Mouse (Mus musculus) forebrain, postnatal 0 days (tissue): ENCODE data around the gene Bcl2. TPM values are rescaled to one million over a fixed set of nuclear protein-coding genes. Genes with fewer than 3 reads are reported as not detected.

Experiments
- ATAC-seq: fragments of 200-750 bp; cut with Nextera tagmentation; 2 replicates; pipeline ENCODE4 v1.8.0; 2017; ENCODE audit warnings: mild to moderate bottlenecking, moderate library complexity
- DNase-seq: peaks from one replicate; pipeline ENCODE4 v3.0.0-alpha.2; 2015
- H3K27ac ChIP-seq: fragments of 300-500 bp; sonication (generic); 2 replicates; pipeline ENCODE4 v1.5.1; 2014; ENCODE audit warnings: low read depth, mild to moderate bottlenecking, antibody characterized with exemption, low read length, moderate library complexity, mixed read lengths
- H3K27me3 ChIP-seq: fragments of 300-500 bp; sonication (generic); 2 replicates; pipeline ENCODE4 v1.6.1; 2014; ENCODE audit warnings: mild to moderate bottlenecking, low read length, mixed read lengths; ENCODE audit not compliant: insufficient read depth
- H3K36me3 ChIP-seq: fragments of 300-500 bp; sonication (generic); 2 replicates; pipeline ENCODE4 v1.6.1; 2014; ENCODE audit warnings: mild to moderate bottlenecking, moderate library complexity; ENCODE audit not compliant: insufficient read depth
- H3K4me1 ChIP-seq: fragments of 300-500 bp; sonication (generic); 2 replicates; pipeline ENCODE4 v1.6.1; 2014; ENCODE audit warnings: antibody characterized with exemption; ENCODE audit not compliant: insufficient read depth
- H3K4me2 ChIP-seq: fragments of 300-500 bp; sonication (generic); 2 replicates; pipeline ENCODE4 v1.6.1; 2014; ENCODE audit warnings: low read depth, mild to moderate bottlenecking, moderate library complexity
- H3K4me3 ChIP-seq: fragments of 300-500 bp; sonication (generic); 2 replicates; pipeline ENCODE4 v1.5.1; 2014; ENCODE audit warnings: low read depth, low read length, mixed read lengths
- H3K9ac ChIP-seq: fragments of 300-500 bp; sonication (generic); 2 replicates; pipeline ENCODE4 v1.6.1; 2014; ENCODE audit warnings: mild to moderate bottlenecking
- H3K9me3 ChIP-seq: fragments of 300-500 bp; sonication (generic); 2 replicates; pipeline ENCODE4 v1.6.1; 2016; ENCODE audit warnings: low read length
- CTCF ChIP-seq: sonication (generic); IDR thresholded peaks from 2 replicates; pipeline ENCODE4 v1.5.1; 2016; ENCODE audit warnings: antibody characterized with exemption, control low read depth, low read depth
- WGBS: fragments of 180-500 bp; shearing (Covaris S2); extraction: QIAGEN DNeasy Blood & Tissue Kit; methylation state at CpG from one replicate; pipeline ENCODE4 v1.1.7; 2014; 5-methylcytosine and 5-hydroxymethylcytosine counted together
- polyA plus RNA-seq: library from polyadenylated mRNA; unstranded; fragments of >200 nt; fragmentation: Nextera tagmentation; extraction: Ambion mirVana; gene quantifications from 2 replicates; pipeline ENCODE4 v1.2.1, GENCODE M21; 2015
- total RNA-seq: library from RNA; depleted of rRNA; stranded (reverse); fragments of >200 nt; gene quantifications from 2 replicates; pipeline ENCODE4 v1.2.3, GENCODE M21; 2014

The Bcl2 gene
- total and polyA plus RNA-seq, 2 experiments from 2014 or later, result 6.3 to 14.1 TPM

DNA sequence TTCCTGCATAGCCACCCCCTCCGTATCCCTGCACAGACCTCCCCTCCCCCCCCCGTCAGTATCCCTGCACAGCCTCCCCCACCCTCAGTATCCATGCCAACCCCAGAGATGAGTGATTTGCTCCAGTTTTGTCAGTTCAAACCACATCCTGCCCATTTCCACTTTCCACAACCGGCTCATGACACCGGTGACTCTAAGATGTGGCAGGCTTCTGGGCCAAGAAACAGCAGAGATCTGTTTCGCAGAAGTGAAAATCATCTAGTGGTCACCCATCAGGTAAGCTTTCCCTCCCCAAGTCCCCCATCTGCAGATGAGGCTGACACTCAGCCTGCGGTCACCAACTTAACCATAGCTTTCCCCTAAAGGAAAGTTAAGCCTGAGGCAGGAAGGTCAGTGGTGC lies 198.5 kb downstream of the Bcl2 start:
- Histone ChIP-seq H3K36me3 (no peaks in the 10 kb centered on the region), H3K9me3 (no peaks in the 10 kb centered on the region), H3K4me2 (no peak overlapping the region), H3K4me3 (no peak overlapping the region), H3K4me1 (no peaks in the 10 kb centered on the region), H3K9ac (no peak overlapping the region), H3K27me3 (no peaks in the 10 kb centered on the region), H3K27ac (no peak overlapping the region)
- WGBS, result 95% methylated on average over 6 of the region's 6 CpGs
- no peak for TF ChIP-seq CTCF
- ATAC-seq, result no peak
- no peak for DNase-seq

DNA sequence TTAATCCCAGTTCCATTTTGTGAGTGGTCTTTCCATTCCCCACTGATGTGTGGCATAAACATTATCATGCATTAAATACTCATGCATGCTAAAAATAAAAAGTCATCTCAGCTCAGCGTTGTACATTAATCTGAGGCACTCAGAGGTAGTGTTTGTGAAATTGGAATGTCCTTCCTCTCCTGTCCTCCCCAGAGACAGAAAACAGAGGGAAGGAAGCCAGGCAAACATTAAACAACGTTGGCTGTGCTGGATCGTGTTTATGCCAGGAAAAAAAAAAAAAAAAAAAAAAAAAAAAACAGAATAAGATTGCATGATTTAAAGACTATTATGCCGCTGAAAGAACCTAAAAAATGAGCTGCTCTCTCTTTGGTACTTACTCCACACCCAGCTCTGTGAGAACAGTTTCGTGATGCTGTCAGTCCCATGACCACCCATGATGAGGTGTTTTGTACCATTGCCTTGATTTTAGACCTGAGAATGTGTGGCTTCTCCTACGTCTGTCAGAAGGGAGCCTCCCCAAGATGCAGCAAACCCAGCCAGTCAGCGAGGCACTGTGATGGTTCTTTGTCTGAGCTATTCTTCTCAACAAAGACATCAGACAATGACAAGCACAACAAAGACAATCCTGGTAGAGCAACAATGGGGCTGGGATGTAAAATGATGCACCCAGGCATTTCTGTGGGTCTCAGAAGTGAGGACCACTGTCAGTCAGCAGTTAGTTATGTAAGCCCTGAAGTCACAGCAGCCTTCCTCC lies 200.0 kb downstream of the Bcl2 start:
- Histone ChIP-seq H3K27me3 (no peaks in the 10 kb centered on the region), H3K9ac (no peak overlapping the region), H3K4me1 (no peaks in the 10 kb centered on the region), H3K4me3 (no peak overlapping the region), H3K36me3 (no peaks in the 10 kb centered on the region), H3K9me3 (no peaks in the 10 kb centered on the region), H3K27ac (no peak overlapping the region), H3K4me2 (no peak overlapping the region)
- no peak for TF ChIP-seq CTCF
- ATAC-seq (peak; percentile 69; the same call in 1 of the 2 replicates), DNase-seq (peak; percentile 36)
- WGBS, result 18% methylated on average over 7 of the region's 7 CpGs

DNA sequence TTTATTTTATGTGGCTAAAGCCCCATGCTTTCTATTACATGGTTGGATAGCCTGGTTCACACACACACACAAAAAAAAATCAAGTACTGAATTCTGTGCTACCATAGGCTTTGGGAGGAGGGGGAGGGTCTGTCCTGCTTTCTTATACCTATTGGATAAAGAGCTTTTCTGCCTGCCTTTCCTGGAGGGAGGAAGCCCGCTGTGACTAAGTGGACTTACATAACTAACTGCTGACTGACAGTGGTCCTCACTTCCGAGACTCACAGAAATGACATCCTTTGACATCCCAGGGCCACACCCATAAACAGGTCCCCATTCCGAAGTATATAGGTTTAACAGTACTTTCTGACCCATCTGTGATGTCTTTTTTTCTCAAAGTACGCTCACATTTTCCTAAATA lies 200.6 kb downstream of the Bcl2 start:
- Histone ChIP-seq H3K27me3 (no peaks in the 10 kb centered on the region), H3K4me1 (no peaks in the 10 kb centered on the region), H3K27ac (no peak overlapping the region), H3K9ac (no peak overlapping the region), H3K4me3 (no peak overlapping the region), H3K36me3 (no peaks in the 10 kb centered on the region), H3K4me2 (no peak overlapping the region), H3K9me3 (no peaks in the 10 kb centered on the region)
- 62% methylated on average over 4 of the region's 4 CpGs for WGBS
- DNase-seq (no peak), ATAC-seq (no peak)
- no peak for TF ChIP-seq CTCF

DNA sequence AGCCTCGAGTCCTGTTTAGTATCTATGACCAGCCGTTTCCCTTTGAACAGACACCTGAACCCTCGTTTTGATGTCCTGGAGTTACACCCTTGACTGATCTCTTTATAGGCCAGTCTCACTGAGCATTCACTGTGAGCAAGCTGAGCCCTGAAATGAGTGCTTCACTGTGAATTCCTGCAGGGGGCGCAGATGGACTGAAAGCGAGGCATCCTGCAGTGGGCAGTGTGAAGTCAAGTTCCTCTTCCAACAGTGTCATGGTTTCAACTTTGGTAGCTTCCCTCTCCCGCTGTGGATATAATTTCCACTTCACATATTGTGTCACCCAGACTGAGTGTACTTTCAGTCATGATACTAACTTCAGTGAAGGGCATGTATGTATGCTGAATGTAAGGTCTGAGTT lies 202.5 kb downstream of the Bcl2 start:
- ATAC-seq (peak; percentile 79), DNase-seq (peak; percentile 67)
- no peaks in the 10 kb centered on the region for H3K9me3 ChIP-seq
- WGBS, result 29% methylated on average over 6 of the region's 6 CpGs
- no peak overlapping the region for H3K4me3 ChIP-seq
- no peaks in the 10 kb centered on the region for H3K36me3 ChIP-seq
- no peaks in the 10 kb centered on the region for H3K27me3 ChIP-seq
- H3K4me1 ChIP-seq, result no peaks in the 10 kb centered on the region
- no peak overlapping the region for H3K9ac ChIP-seq
- H3K27ac ChIP-seq, result no peak overlapping the region
- H3K4me2 ChIP-seq, result no peak overlapping the region
- peak; percentile 83 for TF ChIP-seq CTCF

GRCm38 (mm10) chr1:106507556-106507955 lies 206.5 kb downstream of the Bcl2 start:
- 82% methylated on average over 1 of the region's 1 CpGs for WGBS
- no peak for ATAC-seq
- DNase-seq, result no peak
- Histone ChIP-seq H3K9me3 (no peaks in the 10 kb centered on the region), H3K4me2 (no peak overlapping the region), H3K4me3 (no peak overlapping the region), H3K36me3 (no peaks in the 10 kb centered on the region), H3K27ac (no peak overlapping the region), H3K4me1 (no peaks in the 10 kb centered on the region), H3K27me3 (no peaks in the 10 kb centered on the region), H3K9ac (no peak overlapping the region)
- TF ChIP-seq CTCF, result no peak

DNA sequence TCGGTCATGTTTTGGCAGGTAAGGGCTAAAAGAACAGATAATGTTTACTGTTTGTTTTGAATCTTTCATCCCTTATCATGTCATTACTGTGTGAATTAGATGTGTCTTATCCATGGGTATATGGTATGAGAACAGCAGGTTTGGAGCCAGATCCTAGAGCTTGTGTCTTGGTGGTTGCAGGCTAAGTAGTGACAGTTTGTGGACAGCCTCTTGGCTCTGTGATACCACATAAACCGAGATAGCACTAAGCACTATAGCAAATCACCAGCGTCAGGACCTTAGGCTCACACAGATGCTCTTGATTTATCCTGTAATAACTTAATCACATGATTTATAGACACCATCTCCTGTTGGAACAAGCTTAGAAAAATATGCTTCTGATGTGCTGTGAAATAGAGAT lies 210.2 kb downstream of the Bcl2 start:
- DNase-seq (no peak), ATAC-seq (no peak)
- Histone ChIP-seq H3K4me2 (no peak overlapping the region), H3K9me3 (no peaks in the 10 kb centered on the region), H3K9ac (no peak overlapping the region), H3K27ac (no peak overlapping the region), H3K4me1 (no peaks in the 10 kb centered on the region), H3K27me3 (no peaks in the 10 kb centered on the region), H3K4me3 (no peak overlapping the region), H3K36me3 (no peaks in the 10 kb centered on the region)
- no peak for TF ChIP-seq CTCF
- WGBS, result 72% methylated on average over 3 of the region's 3 CpGs

DNA sequence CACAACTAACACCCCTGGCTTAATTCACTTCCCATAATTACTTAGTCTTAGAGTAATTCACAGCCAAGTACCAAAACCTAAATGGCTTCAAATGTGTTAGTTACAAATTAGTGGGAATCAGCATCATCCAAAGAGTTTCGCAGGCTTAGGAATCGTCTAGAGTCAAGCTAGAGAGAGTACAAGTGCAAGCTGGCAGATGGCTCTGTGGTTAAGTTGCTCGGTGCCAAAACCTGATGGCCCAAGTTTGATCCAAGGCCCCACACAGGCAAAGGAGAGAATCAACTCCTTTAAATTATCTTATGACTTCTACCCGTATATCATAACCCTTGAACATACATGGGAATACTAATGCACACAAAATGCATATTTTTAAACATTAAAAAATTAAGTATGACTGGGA lies 210.7 kb downstream of the Bcl2 start:
- no peak overlapping the region for H3K4me3 ChIP-seq
- no peak for TF ChIP-seq CTCF
- DNase-seq (no peak), ATAC-seq (peak; percentile 25; the same call in 1 of the 2 replicates)
- H3K27me3 ChIP-seq, result no peaks in the 10 kb centered on the region
- WGBS, result 58% methylated on average over 4 of the region's 4 CpGs
- no peak overlapping the region for H3K27ac ChIP-seq
- no peak overlapping the region for H3K4me2 ChIP-seq
- H3K9ac ChIP-seq, result no peak overlapping the region
- H3K36me3 ChIP-seq, result no peaks in the 10 kb centered on the region
- no peaks in the 10 kb centered on the region for H3K9me3 ChIP-seq
- no peaks in the 10 kb centered on the region for H3K4me1 ChIP-seq
